Mouse (Mus musculus): Measurements from ENCODE around the gene Gm10842. TPM values are rescaled to one million over a fixed set of nuclear protein-coding genes. Genes with fewer than 3 reads are reported as not detected.
A peak's percentile ranks its signal among the peaks of the same experiment; 100 is the strongest.

Gene Gm10842
- polyA plus RNA-seq, 1 experiment from 2014 or later, result not detected

DNA sequence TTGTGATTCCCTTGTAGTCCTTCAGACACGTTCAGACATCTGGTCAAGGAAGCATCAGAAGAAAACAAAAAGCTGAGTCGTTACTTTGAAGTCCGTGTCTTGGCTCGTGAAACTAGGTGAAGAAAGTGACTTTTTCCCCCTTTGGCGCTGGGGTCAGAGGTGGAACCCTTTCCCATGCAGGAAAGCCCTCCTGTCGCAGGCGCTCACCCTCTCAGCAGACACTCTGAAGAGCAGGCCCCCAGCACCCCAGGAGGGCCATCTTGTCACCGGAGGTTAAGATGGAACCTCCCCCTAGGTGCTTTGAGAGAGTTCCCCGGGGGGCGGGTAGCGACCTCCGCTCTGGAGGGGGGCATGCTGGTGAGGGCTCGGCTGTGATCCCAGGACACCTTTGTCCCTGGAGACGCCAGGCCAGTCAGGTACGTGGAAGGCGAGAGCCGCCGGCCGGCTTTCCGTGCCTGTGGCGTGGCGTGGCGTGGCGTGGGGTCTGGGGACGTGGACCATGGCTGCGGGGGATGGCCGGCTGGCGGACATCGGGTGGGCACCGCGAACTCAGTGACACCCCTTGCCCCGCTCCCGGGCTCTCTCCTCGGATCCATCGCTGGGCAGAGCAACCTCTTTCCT is 33.9 kb downstream of the Gm10842 start:
- ATAC-seq (ENCODE audit: insufficient number of reproducible peaks, low FRiP score), result peak; percentile 33

DNA sequence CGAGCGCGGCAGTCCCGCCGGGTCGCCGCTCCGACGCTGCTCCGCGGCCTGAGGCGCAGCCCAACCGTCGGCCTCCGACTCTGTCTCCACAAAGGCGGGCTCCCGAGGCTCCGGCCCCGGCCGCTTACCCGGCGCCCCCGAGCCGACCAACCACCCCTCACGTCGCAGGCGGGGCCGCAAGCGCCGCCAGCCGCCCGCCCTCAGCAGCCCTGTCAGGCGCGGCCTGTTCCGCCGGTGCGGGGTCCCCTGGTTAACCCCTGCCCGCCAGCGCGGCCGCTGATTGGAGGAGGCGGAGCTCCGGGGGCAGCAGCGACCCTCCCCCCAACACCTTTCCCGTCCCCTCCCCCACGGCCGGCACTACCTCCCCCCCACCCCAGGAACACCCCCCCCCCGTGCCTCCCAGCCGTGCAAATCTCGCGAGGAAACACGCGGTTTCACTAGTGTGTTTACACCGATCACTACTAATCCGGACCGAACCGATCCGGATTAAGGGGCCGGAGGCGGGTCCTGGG is 34.5 kb downstream of the Gm10842 start:
- peak overlapping the region; percentile 99 for H3K9ac ChIP-seq
- no peaks in the 10 kb centered on the region for H3K9me3 ChIP-seq (replicated peaks)
- WGBS, result under 1% methylated on average over 54 of the region's 60 CpGs
- no peaks in the 10 kb centered on the region for H3K27me3 ChIP-seq (replicated peaks)
- H3K36me3 ChIP-seq, result peaks cover 17% of the 10 kb centered on the region
- H3K4me2 ChIP-seq, result peak overlapping the region; percentile 87
- H3K27ac ChIP-seq (ENCODE audit: poor library complexity, severe bottlenecking), result peak overlapping the region; percentile 98
- peak overlapping the region; percentile 85 for H3K4me3 ChIP-seq
- ATAC-seq (ENCODE audit: insufficient number of reproducible peaks, low FRiP score), result peak; percentile 95
- H3K4me1 ChIP-seq (replicated peaks), result peaks cover 25% of the 10 kb centered on the region

More for the DNA sequence above, 33.9 kb downstream of the Gm10842 start:
- Histone ChIP-seq H3K4me1 (replicated peaks) (peaks cover 25% of the 10 kb centered on the region), H3K9ac (peak overlapping the region; percentile 97), H3K27ac (ENCODE audit: poor library complexity, severe bottlenecking) (peak overlapping the region; percentile 98), H3K36me3 (peaks cover 13% of the 10 kb centered on the region), H3K4me2 (peak overlapping the region; percentile 87), H3K9me3 (replicated peaks) (no peaks in the 10 kb centered on the region), H3K27me3 (replicated peaks) (no peaks in the 10 kb centered on the region), H3K4me3 (peak overlapping the region; percentile 85)
- 2% methylated on average over 35 of the region's 35 CpGs for WGBS

DNA sequence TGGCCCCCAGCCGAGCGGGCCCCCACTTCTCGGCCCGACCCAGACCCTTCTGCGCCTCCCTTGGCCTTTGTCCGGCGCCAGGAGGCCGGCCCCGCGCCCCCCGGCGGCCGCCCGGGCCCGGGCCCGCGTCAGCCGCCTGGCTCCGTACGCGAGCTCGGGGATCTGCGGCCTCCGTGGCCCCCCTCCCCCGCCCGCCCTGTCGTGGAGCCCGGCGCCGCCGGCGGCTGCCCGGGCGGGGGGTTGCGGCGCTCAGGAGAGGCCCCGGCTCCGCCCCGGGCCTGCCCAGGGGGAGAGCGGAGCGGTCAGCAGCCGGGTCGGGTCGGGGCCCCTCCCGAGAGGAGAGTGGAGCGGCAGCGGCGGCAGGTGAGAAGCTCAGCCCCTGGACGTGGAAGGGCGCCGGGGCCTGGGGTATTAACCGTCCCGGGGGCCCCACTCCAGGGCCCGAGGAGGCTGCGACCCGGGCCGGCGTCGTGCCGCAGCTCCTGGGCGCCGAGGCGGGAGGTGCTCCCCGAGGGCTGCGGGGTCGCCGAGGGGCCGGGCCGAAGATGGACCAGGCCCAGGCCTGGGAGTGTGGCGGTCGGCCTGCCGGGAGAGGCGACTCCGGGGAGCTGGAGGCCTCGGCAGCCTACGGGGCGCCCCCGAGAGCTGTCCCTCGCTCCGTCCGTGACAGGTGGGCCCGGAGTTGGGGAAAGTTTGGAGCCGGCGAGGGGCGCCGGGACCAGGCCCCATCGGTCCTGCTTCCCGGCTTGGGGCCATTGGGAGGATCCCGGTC is 35.2 kb downstream of the Gm10842 start:
- Histone ChIP-seq H3K9me3 (replicated peaks) (no peaks in the 10 kb centered on the region), H3K4me2 (peak overlapping the region; percentile 69), H3K9ac (peak overlapping the region; percentile 99), H3K27ac (ENCODE audit: poor library complexity, severe bottlenecking) (peak overlapping the region; percentile 98), H3K36me3 (peaks cover 17% of the 10 kb centered on the region), H3K27me3 (replicated peaks) (no peaks in the 10 kb centered on the region), H3K4me1 (replicated peaks) (peaks cover 25% of the 10 kb centered on the region), H3K4me3 (peak overlapping the region; percentile 85)
- peak; percentile 80 for ATAC-seq (ENCODE audit: insufficient number of reproducible peaks, low FRiP score)
- 2% methylated on average over 80 of the region's 89 CpGs for WGBS

DNA sequence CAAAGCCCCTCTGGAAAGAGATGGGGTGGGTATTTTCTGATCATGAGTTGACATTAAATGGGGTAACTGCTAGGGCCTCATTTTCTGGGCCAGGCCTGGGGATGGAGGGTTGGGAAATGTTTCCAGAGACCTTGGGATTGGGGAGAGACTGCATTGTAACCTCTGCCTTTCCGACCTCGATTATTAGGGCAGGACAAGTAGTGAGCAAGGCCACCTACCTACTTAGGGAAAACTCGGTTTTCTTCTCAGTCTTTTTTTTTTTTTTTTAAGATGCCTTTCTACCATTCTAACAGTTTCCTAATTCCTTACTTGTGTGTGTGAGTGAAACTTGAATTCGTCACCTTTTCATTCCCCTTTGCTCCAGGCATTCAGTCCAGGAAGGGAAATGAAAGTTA is 35.8 kb downstream of the Gm10842 start:
- Histone ChIP-seq H3K27me3 (replicated peaks) (no peaks in the 10 kb centered on the region), H3K4me3 (peak overlapping the region; percentile 85), H3K27ac (ENCODE audit: poor library complexity, severe bottlenecking) (peak overlapping the region; percentile 98), H3K9me3 (replicated peaks) (no peaks in the 10 kb centered on the region), H3K4me2 (peak overlapping the region; percentile 69), H3K9ac (peak overlapping the region; percentile 99), H3K4me1 (replicated peaks) (peaks cover 25% of the 10 kb centered on the region), H3K36me3 (peaks cover 14% of the 10 kb centered on the region)
- 4% methylated on average over 4 of the region's 4 CpGs for WGBS
- no peak for ATAC-seq (ENCODE audit: insufficient number of reproducible peaks, low FRiP score)

DNA sequence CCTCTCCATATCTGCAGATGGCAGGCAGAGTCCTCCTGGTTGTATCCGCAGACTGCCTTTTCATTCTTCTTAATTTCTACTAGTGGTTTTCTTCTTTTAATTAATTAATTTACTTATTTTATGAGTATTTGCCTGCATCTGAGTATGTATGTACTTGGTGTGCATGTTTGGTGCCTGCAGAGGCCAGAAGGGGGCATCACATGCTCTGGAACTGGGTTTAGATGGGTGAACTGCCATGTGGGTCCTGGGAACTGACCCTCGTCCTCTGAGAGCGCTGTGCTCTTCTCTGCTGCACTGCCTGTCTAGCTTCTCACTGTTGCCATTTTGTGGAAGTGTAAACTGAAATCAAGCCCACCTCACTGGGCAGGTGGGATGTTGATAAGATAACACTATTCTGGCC is 38.0 kb downstream of the Gm10842 start:
- Histone ChIP-seq H3K4me2 (no peak overlapping the region), H3K4me3 (no peak overlapping the region), H3K9ac (no peak overlapping the region), H3K27me3 (replicated peaks) (no peaks in the 10 kb centered on the region), H3K4me1 (replicated peaks) (peaks cover 18% of the 10 kb centered on the region), H3K36me3 (peaks cover 19% of the 10 kb centered on the region), H3K9me3 (replicated peaks) (no peaks in the 10 kb centered on the region), H3K27ac (ENCODE audit: poor library complexity, severe bottlenecking) (no peak overlapping the region)
- 94% methylated on average over 3 of the region's 3 CpGs for WGBS
- no peak for ATAC-seq (ENCODE audit: insufficient number of reproducible peaks, low FRiP score)

DNA sequence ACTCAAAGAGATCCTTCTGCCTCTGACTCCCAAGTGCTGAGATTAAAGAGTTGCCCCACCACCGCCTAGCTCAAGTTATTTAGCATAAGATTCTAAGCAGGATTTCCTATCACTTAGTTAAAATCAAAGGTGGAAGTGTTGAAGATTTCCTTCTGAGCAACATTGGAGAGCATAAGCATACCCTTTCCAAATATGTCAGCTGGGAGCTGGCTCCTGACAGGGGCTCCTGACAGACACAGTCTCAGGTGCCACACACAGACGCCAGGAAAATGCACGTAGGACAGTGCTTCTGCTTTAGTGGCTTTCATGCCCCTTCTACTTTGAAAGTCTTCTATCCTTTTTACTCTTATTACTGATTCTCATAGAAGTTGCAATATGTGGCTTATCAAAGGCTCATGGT is 45.5 kb downstream of the Gm10842 start:
- Histone ChIP-seq H3K4me1 (replicated peaks) (peaks cover 6% of the 10 kb centered on the region; the same call in 1 of the 2 replicates), H3K4me3 (no peak overlapping the region), H3K36me3 (peaks cover 27% of the 10 kb centered on the region), H3K27me3 (replicated peaks) (no peaks in the 10 kb centered on the region), H3K27ac (ENCODE audit: poor library complexity, severe bottlenecking) (no peak overlapping the region), H3K9me3 (replicated peaks) (no peaks in the 10 kb centered on the region), H3K4me2 (no peak overlapping the region), H3K9ac (no peak overlapping the region)
- no peak for ATAC-seq (ENCODE audit: insufficient number of reproducible peaks, low FRiP score)
- WGBS, result 85% methylated on average over 3 of the region's 3 CpGs

Other genes starting within 250 kb of the Gm10842 start
- not detected in 2 replicates for gene Efcab3, start 83.3 kb upstream of the Gm10842 start, polyA plus RNA-seq (2016; fragmentation: Nextera tagmentation; extraction: Ambion mirVana)
- 28.6 and 30.0 TPM in 2 replicates for gene Mettl2, start 20.5 kb upstream of the Gm10842 start, polyA plus RNA-seq (2016; fragmentation: Nextera tagmentation; extraction: Ambion mirVana)
- gene Tlk2, start 31.9 kb downstream of the Gm10842 start, polyA plus RNA-seq (2016; fragmentation: Nextera tagmentation; extraction: Ambion mirVana), result 20.7 and 21.0 TPM in 2 replicates
- gene Mrc2, start 145.8 kb downstream of the Gm10842 start, polyA plus RNA-seq (2016; fragmentation: Nextera tagmentation; extraction: Ambion mirVana), result 16.0 and 16.3 TPM in 2 replicates

Data from heart, embryonic 12.5 days (tissue).